Mouse (Mus musculus) small intestine, adult 2 months (tissue): ENCODE results near the gene Cobl.

Experiments
- CTCF ChIP-seq: fragments of 200-500 bp; IDR thresholded peaks from 2 replicates; pipeline ENCODE4 v1.5.1; 2012; ENCODE audit warnings: low read depth, mild to moderate bottlenecking, control low read depth, inconsistent platforms, low read length, moderate library complexity, mixed read lengths; ENCODE audit not compliant: insufficient replicate concordance, insufficient read length; ENCODE audit errors: extremely low read depth
- POLR2A ChIP-seq: fragments of 200-500 bp; IDR thresholded peaks from 2 replicates; pipeline ENCODE4 v1.6.1; 2012; ENCODE audit warnings: low read depth, mild to moderate bottlenecking, control low read depth, inconsistent platforms, low read length, moderate library complexity

DNA sequence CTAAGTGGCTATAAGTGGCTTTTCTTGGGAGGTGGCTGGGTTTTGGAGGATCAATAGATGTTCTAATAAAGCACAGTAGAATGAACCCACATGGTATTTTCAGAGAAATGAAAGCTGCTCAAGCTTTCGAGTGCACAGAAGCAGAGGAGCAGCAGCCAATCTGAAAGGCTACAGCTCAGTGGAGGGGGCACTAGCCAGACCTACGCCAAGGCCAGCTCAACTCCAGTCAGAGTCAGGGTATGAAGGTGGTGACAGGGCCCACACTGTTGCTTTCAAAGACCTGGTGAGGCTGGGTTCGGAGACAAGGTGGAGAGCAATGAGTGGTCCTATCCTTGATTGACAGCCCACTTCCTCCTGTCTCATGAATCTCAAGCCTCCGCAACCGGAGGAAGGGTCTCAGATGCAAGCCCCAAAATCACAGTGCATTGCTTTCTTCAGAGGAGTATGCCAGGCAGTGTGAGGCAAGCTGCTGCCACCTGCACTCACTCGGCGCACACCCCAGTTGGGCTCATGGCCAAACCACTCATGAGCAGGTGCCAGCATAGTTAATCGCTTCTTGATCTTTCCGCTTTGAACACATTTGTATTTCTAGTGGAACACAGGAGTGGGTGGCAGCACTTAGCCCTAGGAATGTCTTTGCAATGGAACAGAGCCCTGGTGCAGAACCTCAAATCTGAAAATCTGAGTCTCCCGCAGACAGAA is 232.6 kb downstream of the Cobl start:
- TF ChIP-seq POLR2A (no peak), CTCF (no peak)
